Mouse (Mus musculus): ENCODE data around the gene Cacna1h.

Gene Cacna1h

DNA sequence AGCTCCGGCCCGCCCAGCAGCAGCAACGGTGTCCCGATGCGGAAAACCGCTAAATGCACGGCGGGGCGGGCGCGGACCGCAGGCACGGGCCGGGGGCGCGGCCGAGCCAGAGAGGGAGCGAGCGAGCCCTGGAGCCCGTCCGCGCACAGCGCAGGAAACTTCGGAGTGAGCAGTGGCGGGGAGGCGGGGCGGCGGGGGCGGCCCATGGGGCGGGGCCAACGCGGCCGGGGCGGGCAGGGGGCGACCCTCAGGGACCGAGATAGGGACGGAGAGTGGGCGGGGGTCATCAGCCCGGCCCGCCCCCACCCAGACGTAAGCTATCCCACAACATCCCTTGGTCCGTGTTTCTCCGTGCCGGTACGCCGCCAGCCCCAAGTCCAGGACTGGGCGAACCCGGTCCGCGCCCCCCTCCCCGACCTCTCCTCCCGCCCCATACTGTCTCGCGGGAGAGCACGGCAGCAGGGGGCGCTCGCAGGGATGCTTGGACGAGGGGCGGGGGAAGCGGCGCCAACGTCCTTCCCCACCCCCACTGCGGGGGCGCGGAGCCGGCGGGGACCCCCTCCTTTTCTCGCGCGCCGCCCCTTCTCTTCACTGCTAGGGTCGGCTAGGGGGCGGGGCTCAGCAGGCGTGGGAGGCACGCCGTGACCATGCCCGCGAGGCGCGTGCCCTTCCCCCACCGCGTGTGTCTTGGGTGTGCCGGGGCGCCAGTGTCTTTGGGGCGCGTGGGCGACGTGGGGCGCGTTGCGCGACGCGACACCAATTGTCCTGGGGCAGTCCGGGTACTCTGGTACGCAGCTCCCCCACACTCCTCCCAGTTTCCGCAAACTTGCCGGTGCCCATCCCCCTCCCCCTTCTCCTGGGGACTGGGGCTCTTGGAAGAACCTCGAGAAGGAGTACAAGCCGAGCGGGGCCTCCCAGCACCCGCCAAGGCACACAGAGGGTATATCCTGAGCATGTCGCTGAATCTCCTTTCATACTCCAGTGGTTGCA lies at the start of gene Cacna1h:
Gene Cacna1h (minus strand): TSS at position 167 of the 990 bp plus-strand sequence.
- DNase-seq, result peak; percentile 67

DNA sequence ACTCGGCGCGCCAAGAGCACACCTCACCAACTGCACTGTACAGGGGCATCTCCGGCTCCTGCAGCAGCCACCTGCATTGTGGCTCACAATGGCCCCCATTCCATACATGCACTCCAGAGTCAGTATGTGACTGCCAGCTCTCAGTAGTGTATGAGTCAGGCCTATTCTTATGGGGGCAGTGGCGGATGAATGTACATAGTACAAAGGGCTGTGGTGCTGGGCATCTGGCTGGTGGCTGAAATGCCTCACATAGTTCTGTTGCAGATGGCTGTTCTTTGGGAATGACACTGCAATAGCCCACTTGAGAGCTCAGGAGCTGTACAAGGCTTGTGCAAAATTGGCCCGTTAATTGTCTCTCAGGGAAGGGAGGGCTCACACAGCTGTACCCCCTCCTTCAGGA lies 48.5 kb upstream of the Cacna1h start:
- no peak for DNase-seq

DNA sequence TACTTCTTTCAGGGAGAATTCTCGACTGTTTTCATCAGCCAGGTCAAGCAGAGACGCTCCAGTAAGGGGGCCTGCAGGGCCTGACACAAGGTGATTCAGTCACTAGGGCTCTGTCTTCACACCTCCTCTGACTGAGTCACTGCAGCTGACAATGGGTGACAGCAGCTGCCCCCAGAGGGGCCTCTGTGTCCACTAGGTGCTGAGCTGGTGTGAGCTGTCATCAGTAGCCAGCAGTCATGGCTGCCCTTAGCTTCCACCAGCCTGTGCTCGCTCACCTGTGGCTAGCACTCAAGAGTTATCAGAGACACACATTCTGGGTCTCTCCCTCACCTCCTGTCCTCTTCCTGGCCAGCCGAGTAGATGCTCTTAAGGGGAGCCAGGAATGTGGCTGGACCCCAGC lies 47.2 kb upstream of the Cacna1h start:
- DNase-seq, result no peak

- no peak for DNase-seq
Observed at GRCm38 (mm10) chr17:25480152-25480551, 46.6 kb upstream of the Cacna1h start.

DNA sequence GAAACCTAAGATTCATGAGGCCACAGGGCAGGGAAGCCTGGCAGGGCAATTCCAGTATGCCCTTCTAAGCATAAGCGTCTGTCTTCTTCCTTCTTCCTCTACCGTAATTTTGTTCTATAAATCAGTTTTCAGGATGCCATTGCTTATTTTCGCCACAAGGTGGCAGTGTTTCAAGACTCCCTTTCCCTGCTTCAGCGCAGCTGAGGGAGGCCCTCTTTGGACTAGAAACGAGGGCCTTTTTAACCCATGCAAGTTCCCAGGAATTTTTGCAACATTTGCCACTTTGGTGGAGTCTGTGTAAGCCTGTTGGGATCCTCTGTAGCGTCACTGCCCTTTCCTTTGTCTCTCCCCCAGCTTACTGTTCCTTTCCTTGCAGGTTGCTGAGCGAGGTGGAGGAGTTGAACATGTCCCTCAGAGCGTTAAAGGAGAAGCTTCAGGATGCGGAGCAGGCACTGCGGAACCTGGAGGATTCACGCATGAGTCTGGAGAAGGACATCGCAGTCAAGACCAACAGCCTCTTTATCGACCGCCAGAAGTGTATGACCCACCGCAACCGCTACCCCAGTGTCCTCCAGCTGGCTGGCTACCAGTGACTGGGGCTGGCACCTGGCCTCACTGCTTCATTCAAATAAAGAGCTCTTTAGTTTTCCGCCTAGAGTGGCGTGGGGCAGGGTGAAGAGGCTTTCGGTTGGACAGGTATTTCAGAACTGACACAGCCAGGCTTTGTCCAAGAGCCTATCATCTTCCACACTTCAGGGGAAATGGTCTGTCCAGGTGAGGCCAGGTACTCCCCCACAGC lies 42.6 kb upstream of the Cacna1h start:
- peak; percentile 56 for DNase-seq

DNA sequence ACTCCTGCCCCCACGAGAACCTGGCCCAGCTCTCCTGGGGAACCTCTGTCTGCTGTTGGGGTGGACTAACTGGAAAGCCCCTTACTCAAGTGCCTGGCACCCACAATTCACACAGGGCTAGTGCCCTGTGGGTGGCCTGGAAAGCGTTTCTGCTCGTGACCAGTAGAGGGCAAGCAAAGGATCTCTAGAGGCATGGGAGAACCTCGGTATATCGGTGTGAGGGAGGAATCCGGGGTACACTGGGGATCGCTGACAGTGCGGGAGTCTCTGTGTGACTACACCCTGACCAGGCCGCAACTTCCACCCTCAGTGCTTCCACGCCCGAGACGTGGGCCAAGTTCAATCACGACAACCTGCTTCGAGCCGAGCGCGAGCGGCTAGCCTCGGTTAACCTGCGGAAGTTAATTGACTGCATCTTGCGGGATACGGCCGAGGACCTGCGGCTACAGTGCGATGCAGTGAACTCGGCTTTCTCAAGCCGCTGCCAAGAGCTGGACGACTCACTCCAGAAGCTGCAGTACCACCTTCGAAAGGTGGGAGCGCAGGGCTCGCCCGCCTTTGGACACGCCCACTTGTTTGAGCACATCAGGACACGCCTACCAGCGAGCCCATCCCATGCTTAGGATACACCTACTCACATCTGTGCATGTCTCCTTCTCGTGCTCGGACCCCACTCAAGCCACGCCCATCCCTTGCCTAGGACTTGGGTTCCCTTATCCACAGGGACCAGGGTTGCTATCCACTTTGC lies 40.9 kb upstream of the Cacna1h start:
- DNase-seq, result peak; percentile 74

DNA sequence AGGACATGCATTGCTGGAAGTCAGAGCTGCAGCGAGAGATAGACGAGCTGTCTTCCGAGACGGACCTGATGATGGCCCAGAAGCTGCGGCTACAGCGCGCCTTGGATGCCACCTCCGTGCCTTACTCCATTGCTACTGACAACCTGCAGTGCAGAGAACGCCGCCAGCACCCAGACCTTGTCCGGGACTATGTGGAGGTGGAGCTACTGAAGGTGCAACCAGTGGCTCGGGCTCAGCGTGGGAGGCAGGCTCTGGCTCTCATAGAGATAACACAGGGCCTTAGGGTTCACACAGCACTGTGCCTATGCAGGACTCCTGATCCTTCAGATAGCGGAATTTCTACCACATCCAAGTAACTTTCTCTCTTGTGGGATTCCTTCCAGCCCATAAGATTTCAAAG lies 38.5 kb upstream of the Cacna1h start:
- no peak for DNase-seq

DNA sequence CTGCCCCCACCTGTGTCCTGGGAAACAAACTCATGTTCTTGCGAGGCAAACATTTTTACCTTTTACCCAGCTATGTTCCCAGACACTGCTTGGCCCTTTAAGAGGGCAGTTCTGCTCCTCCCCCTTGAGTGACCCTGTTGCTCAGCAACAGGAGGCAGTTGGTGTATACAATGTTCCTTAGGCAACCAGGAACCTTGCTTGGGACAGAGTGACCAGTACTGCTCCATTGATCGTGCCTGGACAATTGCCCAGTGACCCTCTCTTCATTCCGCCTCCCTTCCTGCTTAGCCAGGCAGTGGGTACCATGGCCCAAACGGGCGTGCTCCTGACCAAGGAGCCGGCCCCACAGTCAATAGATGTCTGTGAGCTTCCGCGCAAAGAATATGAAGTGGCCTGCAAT lies 37.8 kb upstream of the Cacna1h start:
- DNase-seq, result peak; percentile 56

GRCm38 (mm10) chr17:25469798-25470197 lies 36.2 kb upstream of the Cacna1h start:
- peak; percentile 72 for DNase-seq

DNA sequence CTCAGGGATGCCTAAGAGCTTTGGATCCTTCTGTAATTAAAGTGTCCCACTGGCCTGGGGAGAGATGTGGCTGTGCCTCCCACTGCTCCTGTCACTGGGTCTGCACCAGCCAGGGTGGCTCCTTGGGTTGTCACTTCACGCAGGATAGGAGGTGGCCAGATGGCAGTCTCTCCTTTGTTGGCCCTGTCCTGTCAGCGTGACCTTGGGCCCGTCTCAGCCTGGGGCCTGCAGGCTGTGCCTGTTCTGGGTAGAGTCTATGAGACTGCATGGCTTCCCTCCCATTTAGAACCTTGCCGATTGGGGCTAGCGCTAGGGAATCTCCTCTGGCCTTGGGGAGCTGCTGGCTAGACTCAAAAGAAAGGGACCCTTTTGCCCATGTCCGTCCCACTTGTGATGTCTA lies 34.7 kb upstream of the Cacna1h start:
- DNase-seq, result no peak

- no peak for DNase-seq
Observed at GRCm38 (mm10) chr17:25467781-25468180, 34.2 kb upstream of the Cacna1h start.

- DNase-seq, result no peak
Observed at GRCm38 (mm10) chr17:25466257-25466656, 32.7 kb upstream of the Cacna1h start.

- no peak for DNase-seq
Observed at GRCm38 (mm10) chr17:25464091-25464490, 30.5 kb upstream of the Cacna1h start.

DNA sequence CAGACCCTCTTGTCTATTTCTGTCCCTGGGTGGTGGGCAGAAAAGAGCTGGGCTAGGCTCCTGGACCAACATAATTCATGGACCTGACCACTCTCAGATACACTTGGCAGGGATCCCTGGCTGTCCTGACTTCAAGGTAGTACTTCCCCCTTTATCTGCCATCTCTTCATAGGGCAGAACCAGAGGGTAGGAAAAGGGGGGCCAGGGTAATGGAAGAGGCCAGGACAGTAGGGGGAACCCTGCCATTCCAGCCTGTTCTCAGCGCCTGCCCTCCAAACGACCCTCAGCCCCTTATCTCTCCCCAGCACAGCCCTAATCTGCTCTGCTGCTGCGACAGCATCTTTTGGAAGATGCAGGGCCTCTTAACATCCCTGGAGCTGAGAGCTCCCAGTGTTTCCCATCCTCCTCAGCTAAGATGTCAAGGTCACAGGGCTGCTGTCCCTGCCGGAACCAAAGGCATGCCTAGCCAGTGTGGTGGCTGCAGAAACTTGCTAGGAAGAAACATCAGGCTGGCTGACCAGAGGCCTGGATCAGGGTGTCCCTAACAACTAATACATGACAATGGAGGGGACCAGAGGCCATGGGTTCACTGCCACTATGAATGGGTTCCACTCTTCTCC lies 29.9 kb upstream of the Cacna1h start:
- no peak for DNase-seq

DNA sequence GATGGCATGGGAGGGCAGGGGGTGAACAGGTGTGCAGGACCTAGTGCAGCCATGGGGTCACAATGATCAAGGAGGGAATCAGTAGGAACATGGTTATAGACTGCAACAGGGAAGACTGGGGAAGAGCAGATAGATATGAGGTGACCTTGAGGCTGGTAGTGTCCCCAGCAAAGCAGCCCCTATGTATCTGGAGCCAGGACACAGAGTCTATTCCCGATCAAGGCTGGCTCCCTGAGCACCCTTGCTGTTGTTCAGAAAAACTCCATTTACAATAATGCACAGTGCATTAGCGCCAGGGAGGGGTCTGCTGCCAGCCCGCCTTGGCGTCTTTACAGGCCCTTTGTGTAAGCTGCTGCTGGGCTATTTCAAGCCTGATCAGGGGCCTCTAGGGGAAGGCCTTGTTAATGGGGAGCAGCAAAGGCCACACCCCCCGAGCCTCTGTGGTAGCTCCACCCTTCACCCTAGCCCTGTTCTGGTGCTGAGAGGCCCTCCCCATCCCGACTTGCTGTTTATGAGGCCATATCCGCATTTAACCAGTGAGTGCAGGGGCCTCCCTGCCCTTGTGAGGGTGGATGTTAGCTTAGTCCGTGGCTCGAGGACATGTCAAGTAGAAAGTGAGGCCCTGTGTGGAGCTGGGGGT lies 28.8 kb upstream of the Cacna1h start:
- peak; percentile 18 for DNase-seq

- DNase-seq, result no peak
Observed at GRCm38 (mm10) chr17:25456540-25456939, 23.0 kb upstream of the Cacna1h start.

DNA sequence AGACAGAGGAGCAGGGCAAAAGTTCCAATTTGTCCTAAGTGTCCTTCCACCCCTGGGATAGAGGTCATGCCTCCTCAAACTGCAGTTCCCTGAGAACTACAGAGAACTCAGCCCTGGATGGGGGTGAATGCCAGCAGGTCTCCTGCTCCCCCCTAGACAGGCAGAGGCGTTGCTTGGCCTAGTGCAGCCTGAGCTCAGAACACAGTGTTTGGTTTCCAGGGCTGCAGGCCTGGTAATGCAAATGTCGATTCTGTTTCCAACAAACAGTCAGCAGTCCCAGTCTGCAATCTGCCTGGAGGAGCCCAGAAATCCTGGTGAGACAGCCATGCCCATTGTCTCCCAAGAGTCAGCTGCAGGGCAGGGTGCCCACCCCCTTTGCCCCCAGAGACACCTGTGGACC lies 20.7 kb upstream of the Cacna1h start, which contains the start of gene Tekt4:
Gene Tekt4 (plus strand): TSS at position 344 of the 400 bp plus-strand sequence.
- no peak for DNase-seq

GRCm38 (mm10) chr17:25452246-25452965 lies 18.8 kb upstream of the Cacna1h start:
- no peak for DNase-seq

DNA sequence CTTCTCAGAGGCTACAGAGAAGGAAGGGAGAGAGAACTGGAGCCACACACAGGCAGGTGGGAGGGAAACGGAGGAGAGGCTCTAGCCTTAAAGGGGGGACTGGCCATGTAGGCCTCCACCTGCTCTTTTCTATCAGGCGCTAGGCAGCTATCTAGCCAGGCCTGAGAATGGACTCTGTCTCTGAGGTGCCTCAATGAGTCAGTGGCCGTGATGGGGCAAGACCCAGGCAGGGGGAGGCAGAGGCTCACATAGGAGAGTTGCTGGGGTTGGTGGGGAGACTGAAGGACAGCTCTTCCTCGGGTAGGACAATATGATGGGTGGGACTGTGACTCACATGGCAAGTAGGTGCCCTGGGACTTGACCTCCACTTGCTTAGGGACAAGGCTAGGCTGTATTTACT lies 16.7 kb upstream of the Cacna1h start:
- DNase-seq, result no peak

DNA sequence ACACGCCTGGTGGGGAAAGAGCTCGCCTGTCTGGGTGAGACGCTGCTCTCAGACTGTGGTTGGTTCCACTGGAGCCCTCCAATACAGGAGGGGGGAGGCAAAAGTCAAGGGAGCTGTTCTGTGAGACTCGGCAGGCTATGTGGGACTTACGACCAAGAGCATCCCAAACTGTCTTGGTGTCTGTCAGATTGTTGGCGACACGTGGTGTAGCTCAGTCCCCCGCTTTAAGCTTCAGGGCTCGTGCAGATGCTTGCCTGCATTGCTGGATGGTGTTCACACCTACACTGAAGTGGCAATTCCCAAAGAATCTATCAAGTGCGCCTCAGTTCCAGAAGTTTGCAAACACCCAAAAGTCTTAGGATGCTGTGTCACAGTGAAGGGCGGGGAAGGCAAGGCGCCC lies 14.3 kb upstream of the Cacna1h start:
- no peak for DNase-seq

- DNase-seq, result no peak
Observed at GRCm38 (mm10) chr17:25445841-25446240, 12.3 kb upstream of the Cacna1h start.

All from kidney, postnatal 14 days (tissue).